Mouse (Mus musculus): ENCODE data around the gene Gm9048. TPM values are rescaled to one million over a fixed set of nuclear protein-coding genes. Genes with fewer than 3 reads are reported as not detected.
"Not testable (repeated sequence)": the region's sequence is repeated elsewhere in the genome, so short reads cannot be mapped to it uniquely, and the experiment has no call there.

The Gm9048 gene
- polyA plus RNA-seq, 1 experiment from 2014 or later, result not detected

- Histone ChIP-seq H3K27me3 (replicated peaks; ENCODE audit: control insufficient read depth, insufficient read depth, low read length) (no peaks in the 10 kb centered on the region), H3K36me3 (ENCODE audit: control insufficient read depth, insufficient read depth) (no peaks in the 10 kb centered on the region), H3K4me1 (replicated peaks; ENCODE audit: control insufficient read depth, insufficient read depth, low read length) (no peaks in the 10 kb centered on the region), H3K27ac (ENCODE audit: low read depth, low read length) (no peak overlapping the region), H3K4me2 (replicated peaks; ENCODE audit: low read depth) (no peak overlapping the region), H3K4me3 (ENCODE audit: low read depth, low read length) (no peak overlapping the region), H3K9ac (ENCODE audit: low read depth, low read length) (no peak overlapping the region), H3K9me3 (ENCODE audit: control insufficient read depth) (no peaks in the 10 kb centered on the region)
- ATAC-seq, result no peak
- TF ChIP-seq CTCF (IDR thresholded peaks at IDR 0.05; ENCODE audit: low read depth), result no peak
- WGBS, result 87% methylated on average over 8 of the region's 8 CpGs
Measured at GRCm38 (mm10) chr10:118319024-118319423, 29.5 kb downstream of the Gm9048 start.

DNA sequence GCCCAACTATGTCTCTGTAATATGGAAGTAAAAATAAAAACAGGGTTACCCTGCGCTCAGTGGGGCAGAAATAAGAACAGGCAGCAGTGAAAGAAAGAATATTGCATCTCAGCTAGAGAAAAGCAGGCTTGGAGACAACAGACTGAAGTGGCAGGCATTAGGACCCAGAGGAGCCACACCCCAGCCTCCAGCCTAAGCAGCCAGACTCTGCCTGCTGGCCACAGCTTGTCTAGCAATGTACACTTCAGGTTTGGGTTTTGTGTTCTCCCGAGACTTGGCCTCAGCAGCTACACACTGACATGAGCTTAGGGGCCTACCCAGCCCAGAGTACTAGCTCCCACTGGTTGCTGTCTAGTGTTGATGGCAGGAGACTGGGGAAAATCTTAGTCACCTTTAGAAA, 46.3 kb downstream of the Gm9048 start:
- H3K36me3 ChIP-seq (ENCODE audit: control insufficient read depth, insufficient read depth); H3K4me3 ChIP-seq (ENCODE audit: low read depth, low read length); H3K4me2 ChIP-seq (replicated peaks; ENCODE audit: low read depth); H3K9ac ChIP-seq (ENCODE audit: low read depth, low read length); ATAC-seq; H3K9me3 ChIP-seq (ENCODE audit: control insufficient read depth); H3K27me3 ChIP-seq (replicated peaks; ENCODE audit: control insufficient read depth, insufficient read depth, low read length); H3K27ac ChIP-seq (ENCODE audit: low read depth, low read length); H3K4me1 ChIP-seq (replicated peaks; ENCODE audit: control insufficient read depth, insufficient read depth, low read length): not testable (repeated sequence)
- WGBS, result 33% methylated on average over 2 of the region's 2 CpGs

Other genes with a start within 250 kb of the Gm9048 start
- gene Mdm1, start 206.9 kb downstream of the Gm9048 start, polyA plus RNA-seq (2015; fragmentation: Nextera tagmentation; extraction: Ambion mirVana), result 3.9 and 4.4 TPM in 2 replicates
- not detected in 2 replicates for gene Il22, start 143.7 kb downstream of the Gm9048 start, polyA plus RNA-seq (2015; fragmentation: Nextera tagmentation; extraction: Ambion mirVana)
- not detected in 2 replicates for gene Gm32717, start 107.9 kb downstream of the Gm9048 start, polyA plus RNA-seq (2015; fragmentation: Nextera tagmentation; extraction: Ambion mirVana)
- gene Gm32802, start 90.0 kb downstream of the Gm9048 start, polyA plus RNA-seq (2015; fragmentation: Nextera tagmentation; extraction: Ambion mirVana), result not detected in 2 replicates
- gene Iltifb, start 53.6 kb downstream of the Gm9048 start, polyA plus RNA-seq (2015; fragmentation: Nextera tagmentation; extraction: Ambion mirVana), result not detected in 2 replicates
- gene Gm9040, start 21.7 kb downstream of the Gm9048 start, polyA plus RNA-seq (2015; fragmentation: Nextera tagmentation; extraction: Ambion mirVana), result not detected in 2 replicates
- not detected in 2 replicates for gene Gm9044, start 16.3 kb downstream of the Gm9048 start, polyA plus RNA-seq (2015; fragmentation: Nextera tagmentation; extraction: Ambion mirVana)
- 0.09 TPM in 1 of 2 replicates, not detected in the other for gene Gm9045, start 10.8 kb downstream of the Gm9048 start, polyA plus RNA-seq (2015; fragmentation: Nextera tagmentation; extraction: Ambion mirVana)
- gene Gm9046, start 5.4 kb downstream of the Gm9048 start, polyA plus RNA-seq (2015; fragmentation: Nextera tagmentation; extraction: Ambion mirVana), result not detected in 2 replicates
- gene Gm9049, start 5.4 kb upstream of the Gm9048 start, polyA plus RNA-seq (2015; fragmentation: Nextera tagmentation; extraction: Ambion mirVana), result 0.09 TPM in 1 of 2 replicates, not detected in the other
- not detected in 2 replicates for gene Ifng, start 92.4 kb upstream of the Gm9048 start, polyA plus RNA-seq (2015; fragmentation: Nextera tagmentation; extraction: Ambion mirVana)

Data from intestine, postnatal 0 days (tissue).